Mouse (Mus musculus): ENCODE data around the gene Tsc22d3. TPM values are rescaled to one million over a fixed set of nuclear protein-coding genes. Genes with fewer than 3 reads are reported as not detected.
"Not testable (repeated sequence)": the region's sequence is repeated elsewhere in the genome, so short reads cannot be mapped to it uniquely, and the experiment has no call there.

Gene Tsc22d3
- total RNA-seq, 2 experiments from 2014 or later, result 89.8 to 171 TPM

- DNase-seq, result no peak
Measured at GRCm38 (mm10) chrX:140501401-140502301, 98.8 kb downstream of the Tsc22d3 start.

- no peak for DNase-seq
Measured at GRCm38 (mm10) chrX:140500306-140500705, 100.2 kb downstream of the Tsc22d3 start.

DNA sequence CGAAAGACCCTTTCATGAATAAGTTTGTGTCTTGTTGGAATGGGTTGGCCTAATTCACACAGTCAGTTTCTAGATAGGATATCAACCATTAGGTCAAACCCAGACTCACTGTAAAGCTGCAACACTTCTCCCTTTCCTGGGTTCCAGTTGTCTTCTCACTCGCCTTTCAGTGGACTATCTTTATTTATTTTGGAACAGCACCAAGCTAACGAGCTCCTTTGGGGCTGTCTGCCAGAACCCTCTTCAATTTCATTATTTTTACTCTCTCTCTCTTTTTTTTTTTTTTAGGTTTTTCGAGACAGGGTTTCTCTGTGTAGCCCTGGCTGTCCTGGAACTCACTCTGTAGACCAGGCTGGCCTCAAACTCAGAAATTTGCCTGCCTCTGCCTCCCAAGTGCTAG, 102.0 kb downstream of the Tsc22d3 start:
- DNase-seq, result not testable (repeated sequence)

GRCm38 (mm10) chrX:140494170-140494569, 106.3 kb downstream of the Tsc22d3 start:
- no peak for DNase-seq

DNA sequence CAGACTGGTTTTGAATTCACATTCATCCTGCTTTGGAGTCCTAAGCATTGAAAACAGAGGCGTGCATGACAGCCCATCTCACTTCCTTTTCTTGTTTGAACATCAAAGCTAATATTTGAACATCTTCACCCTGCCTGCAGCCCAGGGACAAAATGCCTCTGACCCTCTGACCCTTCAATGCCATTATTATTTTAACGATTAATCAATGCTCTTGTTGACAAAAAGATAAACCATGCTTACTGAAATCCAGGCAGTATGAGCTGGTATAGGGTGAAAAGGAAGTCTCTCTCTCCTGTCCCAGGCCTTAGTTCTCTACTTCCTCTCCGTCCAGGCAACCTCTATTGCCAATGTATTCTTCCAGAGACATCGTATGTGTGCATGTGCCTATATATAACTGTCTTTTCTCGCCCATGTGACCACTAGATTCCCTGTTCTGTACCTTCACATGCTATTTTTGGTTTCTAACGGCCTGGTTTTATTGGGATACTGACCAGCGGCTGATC, 106.9 kb downstream of the Tsc22d3 start:
- DNase-seq, result no peak

DNA sequence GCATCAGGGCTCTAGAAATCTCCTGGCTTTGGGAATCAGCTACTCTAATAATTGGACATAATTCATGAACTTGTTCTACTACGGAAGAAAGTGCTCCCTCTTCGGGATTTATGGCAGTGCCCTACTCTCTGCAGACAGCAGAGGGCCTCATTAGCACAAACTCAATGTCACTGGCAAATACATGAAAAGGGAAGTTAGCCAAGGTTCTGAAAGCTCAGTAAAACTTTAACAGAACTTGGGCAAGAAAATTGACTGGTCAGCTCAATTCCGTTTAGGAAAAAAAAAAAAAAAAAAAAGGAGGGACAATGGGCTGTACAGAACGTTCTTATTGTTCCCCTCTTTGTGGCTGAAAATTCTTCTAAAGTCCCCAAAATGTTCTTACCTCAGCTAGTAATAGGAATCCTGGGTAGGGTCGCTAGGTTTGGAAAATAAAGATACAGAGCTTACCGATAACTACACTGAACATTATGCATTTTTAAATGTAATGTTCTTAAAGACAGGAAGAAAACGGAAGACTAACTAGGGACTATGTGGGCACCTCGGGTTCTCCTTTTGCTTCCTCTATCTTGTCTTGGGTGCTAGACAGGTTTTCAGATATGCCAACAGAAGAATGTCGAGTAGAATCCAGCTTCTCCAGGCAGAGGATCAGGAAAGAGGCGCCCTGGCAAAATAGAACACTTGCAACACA, 108.4 kb downstream of the Tsc22d3 start:
- DNase-seq, result peak; percentile 50

DNA sequence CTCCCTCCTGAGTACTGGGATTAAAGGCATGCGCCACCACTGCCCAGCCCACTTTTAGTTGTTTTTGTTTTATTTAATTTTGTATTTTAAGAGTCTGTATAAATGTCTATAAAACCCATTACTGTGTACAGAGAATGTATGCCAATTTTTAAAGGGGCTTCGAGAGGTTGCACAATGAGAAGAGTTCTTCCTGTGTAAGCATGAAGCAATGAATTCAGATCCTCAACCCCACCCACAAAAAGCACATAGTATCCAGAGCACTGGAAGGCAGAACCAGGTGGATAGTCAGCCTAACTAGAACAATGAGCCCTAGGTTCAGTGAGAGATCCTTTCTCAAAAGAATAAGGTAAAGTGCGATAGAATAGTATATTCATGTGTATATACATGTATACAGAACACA, 110.3 kb downstream of the Tsc22d3 start:
- no peak for DNase-seq

Other genes starting within 250 kb of the Tsc22d3 start
- 10 to 100 TPM; 19.7 to 24.5 TPM for gene Prps1, start 144.0 kb downstream of the Tsc22d3 start, total RNA-seq (2021)
- gene Mid2, start 63.9 kb upstream of the Tsc22d3 start, total RNA-seq (2021), result 10 to 100 TPM; 20.9 to 30.3 TPM
- not detected for gene Tex13b, start 212.8 kb upstream of the Tsc22d3 start, total RNA-seq (2021)